Comparison of ENCODE assay signal across 15 mouse cellular contexts in genomic region chr10:118984580-118984979, GRCm38 (mm10).
DNase-seq lines count a peak whose midpoint lies in the region; ATAC-seq and TF ChIP-seq lines count a peak whose summit lies in the region.
"Had no signal": no experiment of that assay in that cellular context is flagged by ENCODE, and none has a peak within 500 bp of the region (broad histone marks: within the 10 kb centered on the region; RNA-seq: fewer than 3 reads in every experiment).

No protein-coding gene starts in this region.

- H3K4me2 ChIP-seq in heart, postnatal 0 days (ENCODE audit: low read depth, low read length), result no peak overlapping the region
- H3K4me2 ChIP-seq in heart, embryonic 11.5 days, result no peak overlapping the region
- H3K4me2 ChIP-seq: forebrain, embryonic 15.5 days had no signal

- no peak for TF ChIP-seq CTCF in heart, postnatal 0 days (IDR thresholded peaks at IDR 0.05; ENCODE audit: low read depth)
- TF ChIP-seq CTCF in Patski (IDR thresholded peaks at IDR 0.05), result no peak

- TF ChIP-seq EP300 in heart, postnatal 0 days (IDR thresholded peaks at IDR 0.05; ENCODE audit: low read depth), result no peak

- CTCF ChIA-PET in Patski (lab: Charles Lee), result no interaction called here

- no peaks in the 10 kb centered on the region for H3K4me1 ChIP-seq in heart, postnatal 0 days (ENCODE audit: control insufficient read depth, insufficient read depth)
- H3K4me1 ChIP-seq in heart, embryonic 11.5 days (ENCODE audit: control insufficient read depth, insufficient read depth, low read length), result no peaks in the 10 kb centered on the region

- peak; percentile 55 for DNase-seq in heart, postnatal 0 days (ENCODE audit: low spot score)
- DNase-seq in Muller cell, postnatal 12 days (ENCODE audit: inconsistent ontology term), result peak; percentile 81
- no peak for DNase-seq in Patski (ENCODE audit: low read depth, low spot score)
- peak; percentile 32 for DNase-seq in gastrocnemius, postnatal 25 days
- DNase-seq in yolk sac, embryonic 10.5 days (ENCODE audit: low spot score), result no peak
- DNase-seq: adrenal gland, adult 8-10 months; kidney, adult 2 months; kidney, postnatal 4 days; layer of hippocampus, postnatal 36 days; liver had no signal

- WGBS in heart, postnatal 0 days, result 26% methylated on average over 5 of the region's 5 CpGs
- WGBS in heart, embryonic 11.5 days (ENCODE audit: insufficient replicate concordance), result 78% methylated on average over 5 of the region's 5 CpGs

- ATAC-seq in heart, postnatal 0 days (ENCODE audit: insufficient read depth, low read depth), result no peak
- ATAC-seq in heart, embryonic 11.5 days (replicated peaks; ENCODE audit: insufficient number of reproducible peaks, low FRiP score, low TSS enrichment), result no peak
- peak; percentile 32 for ATAC-seq in Patski
- no peak for ATAC-seq in erythroid progenitor cell, adult 5-6 weeks (replicated peaks; ENCODE audit: low FRiP score, poor library complexity, severe bottlenecking)
- ATAC-seq: forebrain, embryonic 15.5 days; hindbrain, embryonic 16.5 days had no signal

- H3K4me3 ChIP-seq in heart, postnatal 0 days (ENCODE audit: low read depth, low read length), result no peak overlapping the region
- no peak overlapping the region for H3K4me3 ChIP-seq in heart, embryonic 11.5 days (ENCODE audit: low read depth, low read length)
- H3K4me3 ChIP-seq: forebrain, embryonic 15.5 days had no signal

- no peak overlapping the region for H3K27ac ChIP-seq in heart, postnatal 0 days (ENCODE audit: low read depth)
- no peak overlapping the region for H3K27ac ChIP-seq in heart, embryonic 11.5 days (ENCODE audit: low read depth, low read length)
- H3K27ac ChIP-seq: forebrain, embryonic 15.5 days had no signal

- in situ Hi-C loops in Patski (cut with MboI; ENCODE audit: low pct_unique_long_range_greater_than_20kb), result no loop called here

- no peaks in the 10 kb centered on the region for H3K27me3 ChIP-seq in heart, postnatal 0 days (ENCODE audit: control insufficient read depth, insufficient read depth, low read length)
- no peaks in the 10 kb centered on the region for H3K27me3 ChIP-seq in heart, embryonic 11.5 days (ENCODE audit: control insufficient read depth, insufficient read depth, low read length)
- no peaks in the 10 kb centered on the region for H3K27me3 ChIP-seq in Patski
- H3K27me3 ChIP-seq: CH12.LX; forebrain, embryonic 15.5 days had no signal

- POLR2A ChIA-PET in Patski (lab: Charles Lee), result no interaction called here

- H3K9ac ChIP-seq in heart, postnatal 0 days (replicated peaks; ENCODE audit: low read depth, low read length), result no peak overlapping the region
- H3K9ac ChIP-seq in heart, embryonic 11.5 days (ENCODE audit: low read depth, low read length), result no peak overlapping the region
- H3K9ac ChIP-seq: forebrain, embryonic 15.5 days had no signal

- H3K36me3 ChIP-seq in heart, postnatal 0 days (replicated peaks; ENCODE audit: control insufficient read depth, insufficient read depth, low read length), result no peaks in the 10 kb centered on the region; the same call in 1 of the 2 replicates
- H3K36me3 ChIP-seq in heart, embryonic 11.5 days (ENCODE audit: control insufficient read depth, insufficient read depth, low read length), result no peaks in the 10 kb centered on the region
- H3K36me3 ChIP-seq: forebrain, embryonic 15.5 days had no signal

- H3K9me3 ChIP-seq in heart, postnatal 0 days (replicated peaks; ENCODE audit: control insufficient read depth, low read length), result 0 out of 2 replicates have a peak, but pooled peaks cover 4% of the 10 kb centered on the region
- H3K9me3 ChIP-seq in heart, embryonic 11.5 days (replicated peaks; ENCODE audit: control insufficient read depth, low read length), result peaks cover 8% of the 10 kb centered on the region; the same call in 1 of the 2 replicates
- H3K9me3 ChIP-seq: forebrain, embryonic 15.5 days had no signal

Comparison
In these comparisons a context has a peak if more than half of its experiments do, and no peak if none do; other contexts are left out.
1. DNase-seq: peak in heart, postnatal 0 days (single experiment), Muller cell, postnatal 12 days (single experiment) and gastrocnemius, postnatal 25 days (single experiment); none in Patski (single experiment) and yolk sac, embryonic 10.5 days (single experiment).